Mouse (Mus musculus): ENCODE data around the gene Arid1a.

GRCm38 (mm10) chr4:133757269-133757835 is 783 bp upstream of the Arid1a start:
- TF ChIP-seq POLR2A (IDR thresholded peaks at IDR 0.05; ENCODE audit: extremely low read depth, insufficient read depth, low read length) (peak; percentile 81; the same call in 1 of the 2 replicates), CTCF (IDR thresholded peaks at IDR 0.05; ENCODE audit: low read depth, low read length) (no peak)
